Mouse (Mus musculus): Measurements from ENCODE around the gene Parva. TPM values are rescaled to one million over a fixed set of nuclear protein-coding genes. Genes with fewer than 3 reads are reported as not detected.
A peak's percentile ranks its signal among the peaks of the same experiment; 100 is the strongest.

Parva gene
- polyA plus RNA-seq, 1 experiment from 2014 or later: 65.8 TPM

GRCm38 (mm10) chr7:112390937-112391605 is 36.2 kb upstream of the Parva start:
- 34% methylated on average over 6 of the region's 6 CpGs for WGBS
- Histone ChIP-seq H3K36me3 (ENCODE audit: control insufficient read depth, insufficient read depth) (no peaks in the 10 kb centered on the region), H3K9me3 (replicated peaks; ENCODE audit: control insufficient read depth, low read length) (no peaks in the 10 kb centered on the region), H3K9ac (ENCODE audit: low read length) (0 out of 2 replicates have a peak overlapping the region, but pooled peaks have one; percentile 7), H3K4me2 (ENCODE audit: low read depth, low read length) (no peak overlapping the region), H3K27me3 (ENCODE audit: control insufficient read depth, insufficient read depth, low read length) (no peaks in the 10 kb centered on the region), H3K4me3 (ENCODE audit: low read length) (no peak overlapping the region), H3K27ac (ENCODE audit: low read length) (no peak overlapping the region; the same call in 1 of the 2 replicates), H3K4me1 (ENCODE audit: control insufficient read depth, insufficient read depth, low read length) (peaks cover 20% of the 10 kb centered on the region; the same call in 1 of the 2 replicates)
- ATAC-seq (replicated peaks; ENCODE audit: extremely low read depth, insufficient read depth, low FRiP score): no peak

DNA sequence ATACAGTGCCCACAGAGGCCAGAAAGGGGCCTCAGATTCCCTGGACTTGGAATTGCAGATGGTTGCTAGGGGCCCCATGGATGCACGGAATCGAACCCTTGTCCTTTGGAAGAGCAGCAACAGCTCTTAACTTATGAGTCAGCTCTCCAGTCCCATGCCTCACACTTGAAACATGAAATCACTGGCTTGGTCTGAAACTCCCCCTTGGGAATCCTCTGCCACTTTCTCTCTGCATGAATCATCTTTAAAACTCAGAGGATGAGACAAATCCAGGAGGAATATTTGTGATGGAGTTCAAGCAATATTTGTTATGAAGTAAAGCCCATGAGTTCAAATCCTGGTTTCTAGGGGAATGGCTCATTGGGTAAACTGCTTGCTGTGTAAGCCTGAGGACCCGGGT is 29.5 kb upstream of the Parva start:
- 90% methylated on average over 3 of the region's 3 CpGs for WGBS
- ATAC-seq (replicated peaks; ENCODE audit: extremely low read depth, insufficient read depth, low FRiP score): no peak
- Histone ChIP-seq H3K9ac (ENCODE audit: low read length) (no peak overlapping the region), H3K4me1 (ENCODE audit: control insufficient read depth, insufficient read depth, low read length) (no peaks in the 10 kb centered on the region), H3K27me3 (ENCODE audit: control insufficient read depth, insufficient read depth, low read length) (no peaks in the 10 kb centered on the region), H3K4me3 (ENCODE audit: low read length) (no peak overlapping the region), H3K36me3 (ENCODE audit: control insufficient read depth, insufficient read depth) (no peaks in the 10 kb centered on the region), H3K27ac (ENCODE audit: low read length) (no peak overlapping the region), H3K4me2 (ENCODE audit: low read depth, low read length) (no peak overlapping the region), H3K9me3 (replicated peaks; ENCODE audit: control insufficient read depth, low read length) (no peaks in the 10 kb centered on the region)

DNA sequence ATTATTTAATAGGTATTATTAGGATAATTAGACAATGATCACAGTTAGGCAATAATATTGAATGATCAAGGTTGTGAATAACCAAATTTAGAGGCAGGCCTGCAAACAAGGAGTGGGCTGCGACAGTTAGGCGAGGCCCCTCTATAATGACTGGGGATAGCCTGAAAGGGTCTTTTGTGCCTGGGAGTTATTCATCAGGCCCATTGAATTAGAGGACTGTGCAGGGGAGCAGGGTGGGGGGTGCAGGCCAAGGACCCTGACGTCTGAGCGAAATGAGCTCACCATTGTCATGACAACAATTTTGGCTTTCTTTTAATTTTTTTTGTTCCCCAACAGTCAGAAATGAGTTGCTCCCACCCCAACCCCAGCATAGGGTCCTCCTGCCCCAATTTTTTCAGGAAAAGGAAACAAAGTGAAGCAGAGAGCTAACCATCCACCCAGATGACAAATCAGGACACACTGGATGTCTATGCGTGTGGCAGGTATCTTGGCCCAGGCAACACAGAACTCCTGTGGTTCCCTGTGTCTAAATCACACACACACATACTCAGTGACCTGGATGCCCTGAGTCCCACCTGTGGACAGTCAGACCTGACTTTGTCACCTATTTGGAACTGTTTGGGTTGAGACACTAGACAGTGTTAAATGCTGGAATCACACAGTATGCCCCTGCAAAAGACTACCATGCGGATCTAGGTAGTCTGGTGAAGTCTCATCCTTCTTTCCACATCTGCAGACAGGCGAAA is 27.7 kb upstream of the Parva start:
- no peak overlapping the region for H3K4me3 ChIP-seq (ENCODE audit: low read length)
- no peak overlapping the region for H3K9ac ChIP-seq (ENCODE audit: low read length)
- 0 out of 2 replicates have a peak, but pooled peaks have one; percentile 18 for ATAC-seq (replicated peaks; ENCODE audit: extremely low read depth, insufficient read depth, low FRiP score)
- no peaks in the 10 kb centered on the region for H3K4me1 ChIP-seq (ENCODE audit: control insufficient read depth, insufficient read depth, low read length)
- H3K4me2 ChIP-seq (ENCODE audit: low read depth, low read length): no peak overlapping the region
- H3K36me3 ChIP-seq (ENCODE audit: control insufficient read depth, insufficient read depth): no peaks in the 10 kb centered on the region
- 80% methylated on average over 7 of the region's 7 CpGs for WGBS
- H3K27ac ChIP-seq (ENCODE audit: low read length): no peak overlapping the region
- H3K9me3 ChIP-seq (replicated peaks; ENCODE audit: control insufficient read depth, low read length): no peaks in the 10 kb centered on the region
- H3K27me3 ChIP-seq (ENCODE audit: control insufficient read depth, insufficient read depth, low read length): no peaks in the 10 kb centered on the region

GRCm38 (mm10) chr7:112400175-112400574 is 27.1 kb upstream of the Parva start:
- Histone ChIP-seq H3K27ac (ENCODE audit: low read length) (no peak overlapping the region), H3K4me1 (ENCODE audit: control insufficient read depth, insufficient read depth, low read length) (peaks cover 3% of the 10 kb centered on the region), H3K36me3 (ENCODE audit: control insufficient read depth, insufficient read depth) (no peaks in the 10 kb centered on the region), H3K9ac (ENCODE audit: low read length) (no peak overlapping the region), H3K27me3 (ENCODE audit: control insufficient read depth, insufficient read depth, low read length) (no peaks in the 10 kb centered on the region), H3K4me3 (ENCODE audit: low read length) (no peak overlapping the region), H3K4me2 (ENCODE audit: low read depth, low read length) (no peak overlapping the region), H3K9me3 (replicated peaks; ENCODE audit: control insufficient read depth, low read length) (no peaks in the 10 kb centered on the region)
- 41% methylated on average over 6 of the region's 6 CpGs for WGBS
- ATAC-seq (replicated peaks; ENCODE audit: extremely low read depth, insufficient read depth, low FRiP score): peak; percentile 37; the same call in 1 of the 2 replicates

DNA sequence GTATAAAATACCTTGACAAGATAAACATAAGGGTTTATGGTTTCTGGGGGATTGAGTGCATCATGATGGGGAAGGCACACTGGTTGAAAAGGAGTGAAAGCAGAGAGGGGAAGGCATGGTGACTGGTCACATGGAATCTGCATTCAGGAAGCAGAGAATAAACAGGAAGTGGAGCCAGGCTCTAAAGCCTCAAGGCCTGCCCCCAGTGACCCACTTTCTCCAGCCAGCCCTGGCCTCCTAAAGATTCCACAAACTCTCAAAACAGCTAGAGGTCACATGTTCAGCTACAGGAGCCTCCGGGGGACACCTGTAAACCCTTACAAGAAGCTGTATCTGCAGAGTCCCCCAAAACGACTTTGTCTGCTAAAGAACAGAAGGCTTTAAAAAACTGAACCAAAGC is 22.2 kb upstream of the Parva start:
- H3K27me3 ChIP-seq (ENCODE audit: control insufficient read depth, insufficient read depth, low read length): no peaks in the 10 kb centered on the region
- H3K4me1 ChIP-seq (ENCODE audit: control insufficient read depth, insufficient read depth, low read length): peaks cover 19% of the 10 kb centered on the region
- no peak for ATAC-seq (replicated peaks; ENCODE audit: extremely low read depth, insufficient read depth, low FRiP score)
- WGBS: 53% methylated on average over 2 of the region's 2 CpGs
- no peaks in the 10 kb centered on the region for H3K36me3 ChIP-seq (ENCODE audit: control insufficient read depth, insufficient read depth)
- H3K27ac ChIP-seq (ENCODE audit: low read length): no peak overlapping the region
- H3K4me3 ChIP-seq (ENCODE audit: low read length): no peak overlapping the region
- H3K9ac ChIP-seq (ENCODE audit: low read length): no peak overlapping the region
- no peak overlapping the region for H3K4me2 ChIP-seq (ENCODE audit: low read depth, low read length)
- no peaks in the 10 kb centered on the region for H3K9me3 ChIP-seq (replicated peaks; ENCODE audit: control insufficient read depth, low read length)

DNA sequence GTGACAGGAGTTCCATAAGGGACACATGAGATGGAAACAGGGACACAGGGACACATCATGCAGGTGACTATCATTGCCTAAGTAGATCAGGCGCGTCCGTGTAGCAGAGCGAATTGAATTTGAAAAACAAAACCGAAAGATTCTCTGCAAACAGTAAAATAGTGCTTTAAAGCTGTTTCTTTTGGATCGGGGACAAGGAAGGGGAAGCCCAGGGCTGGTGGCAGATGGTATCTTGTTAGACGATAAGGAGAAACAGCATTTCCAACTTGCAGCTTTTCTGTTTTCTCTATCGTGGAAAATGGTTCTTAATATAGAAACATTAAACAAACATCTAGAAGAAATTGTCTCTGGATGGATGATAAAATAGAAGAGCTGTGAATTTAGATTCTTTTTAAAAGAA is 21.7 kb upstream of the Parva start:
- Histone ChIP-seq H3K27ac (ENCODE audit: low read length) (no peak overlapping the region), H3K9me3 (replicated peaks; ENCODE audit: control insufficient read depth, low read length) (no peaks in the 10 kb centered on the region), H3K9ac (ENCODE audit: low read length) (no peak overlapping the region), H3K4me3 (ENCODE audit: low read length) (no peak overlapping the region), H3K36me3 (ENCODE audit: control insufficient read depth, insufficient read depth) (no peaks in the 10 kb centered on the region), H3K4me1 (ENCODE audit: control insufficient read depth, insufficient read depth, low read length) (peaks cover 19% of the 10 kb centered on the region), H3K4me2 (ENCODE audit: low read depth, low read length) (no peak overlapping the region), H3K27me3 (ENCODE audit: control insufficient read depth, insufficient read depth, low read length) (no peaks in the 10 kb centered on the region)
- WGBS: 55% methylated on average over 8 of the region's 8 CpGs
- ATAC-seq (replicated peaks; ENCODE audit: extremely low read depth, insufficient read depth, low FRiP score): no peak

- H3K9me3 ChIP-seq (replicated peaks; ENCODE audit: control insufficient read depth, low read length): no peaks in the 10 kb centered on the region
- no peaks in the 10 kb centered on the region for H3K36me3 ChIP-seq (ENCODE audit: control insufficient read depth, insufficient read depth)
- WGBS: 39% methylated on average over 7 of the region's 7 CpGs
- peaks cover 22% of the 10 kb centered on the region for H3K4me1 ChIP-seq (ENCODE audit: control insufficient read depth, insufficient read depth, low read length)
- peak overlapping the region; percentile 88 for H3K27ac ChIP-seq (ENCODE audit: low read length)
- H3K4me3 ChIP-seq (ENCODE audit: low read length): no peak overlapping the region
- H3K4me2 ChIP-seq (ENCODE audit: low read depth, low read length): peak overlapping the region; percentile 30; the same call in 1 of the 2 replicates
- peak; percentile 82; the same call in 1 of the 2 replicates for ATAC-seq (replicated peaks; ENCODE audit: extremely low read depth, insufficient read depth, low FRiP score)
- H3K9ac ChIP-seq (ENCODE audit: low read length): 0 out of 2 replicates have a peak overlapping the region, but pooled peaks have one; percentile 28
- H3K27me3 ChIP-seq (ENCODE audit: control insufficient read depth, insufficient read depth, low read length): no peaks in the 10 kb centered on the region
These were observed 19.7 kb upstream of the Parva start for GRCm38 (mm10) chr7:112407597-112407996.

- Histone ChIP-seq H3K36me3 (ENCODE audit: control insufficient read depth, insufficient read depth) (no peaks in the 10 kb centered on the region), H3K4me3 (ENCODE audit: low read length) (no peak overlapping the region), H3K9me3 (replicated peaks; ENCODE audit: control insufficient read depth, low read length) (no peaks in the 10 kb centered on the region), H3K27ac (ENCODE audit: low read length) (no peak overlapping the region), H3K27me3 (ENCODE audit: control insufficient read depth, insufficient read depth, low read length) (no peaks in the 10 kb centered on the region), H3K4me2 (ENCODE audit: low read depth, low read length) (no peak overlapping the region), H3K9ac (ENCODE audit: low read length) (no peak overlapping the region), H3K4me1 (ENCODE audit: control insufficient read depth, insufficient read depth, low read length) (peaks cover 21% of the 10 kb centered on the region)
- ATAC-seq (replicated peaks; ENCODE audit: extremely low read depth, insufficient read depth, low FRiP score): no peak
- WGBS: 80% methylated on average over 3 of the region's 3 CpGs
These were observed 17.3 kb upstream of the Parva start for GRCm38 (mm10) chr7:112409991-112410390.

GRCm38 (mm10) chr7:112413286-112413685 is 14.0 kb upstream of the Parva start:
- no peak overlapping the region for H3K4me2 ChIP-seq (ENCODE audit: low read depth, low read length)
- no peak overlapping the region for H3K27ac ChIP-seq (ENCODE audit: low read length)
- H3K4me3 ChIP-seq (ENCODE audit: low read length): no peak overlapping the region
- no peaks in the 10 kb centered on the region for H3K36me3 ChIP-seq (ENCODE audit: control insufficient read depth, insufficient read depth)
- ATAC-seq (replicated peaks; ENCODE audit: extremely low read depth, insufficient read depth, low FRiP score): no peak
- 90% methylated on average over 6 of the region's 6 CpGs for WGBS
- no peaks in the 10 kb centered on the region; the same call in 1 of the 2 replicates for H3K27me3 ChIP-seq (ENCODE audit: control insufficient read depth, insufficient read depth, low read length)
- peaks cover 18% of the 10 kb centered on the region for H3K4me1 ChIP-seq (ENCODE audit: control insufficient read depth, insufficient read depth, low read length)
- H3K9ac ChIP-seq (ENCODE audit: low read length): no peak overlapping the region
- no peaks in the 10 kb centered on the region for H3K9me3 ChIP-seq (replicated peaks; ENCODE audit: control insufficient read depth, low read length)
